Mouse (Mus musculus) thymus, adult 2 months (tissue): ENCODE measurements at regions not wholly inside any gene's neighbourhood (a gene's known extent, or its start where the extent isn't known, plus 50 kb on each side); places are given as distances from the start of the nearest gene placed in this dataset.

ENCODE experiments used
- CTCF ChIP-seq: fragments of 200-500 bp; IDR thresholded peaks from 2 replicates; pipeline ENCODE4 v1.5.1; 2012; ENCODE audit warnings: mild to moderate bottlenecking, control low read depth, low read length, moderate library complexity, borderline replicate concordance; ENCODE audit not compliant: control insufficient read depth, poor library complexity, insufficient read depth; ENCODE audit errors: extremely low read depth
- POLR2A ChIP-seq: fragments of 200-500 bp; IDR thresholded peaks from 2 replicates; pipeline ENCODE4 v1.6.1; 2012; ENCODE audit warnings: mild to moderate bottlenecking, low read length, control low read depth, moderate library complexity; ENCODE audit not compliant: control insufficient read depth, poor library complexity, insufficient read depth; ENCODE audit errors: extremely low read depth

DNA sequence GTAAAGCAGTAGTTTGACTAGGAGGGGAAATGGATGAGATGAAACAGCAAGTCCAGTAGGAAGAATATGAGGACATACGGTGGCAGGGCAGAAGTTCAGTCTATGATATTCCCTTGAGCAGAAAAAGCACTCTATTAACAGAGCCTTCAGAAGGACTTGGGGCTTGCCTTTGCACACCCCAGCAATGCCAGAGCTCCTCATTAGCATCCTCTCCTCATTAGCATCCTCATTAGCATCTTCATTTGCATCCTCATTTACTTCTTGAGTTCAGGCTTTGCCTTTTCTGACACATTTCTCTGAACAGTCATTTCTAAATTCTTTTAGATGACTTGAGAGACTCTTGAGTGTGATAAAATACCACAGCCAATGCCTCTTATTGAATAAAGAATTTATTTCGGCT, 81.3 kb upstream of the Fermt1 start:
- no peak for TF ChIP-seq CTCF
- TF ChIP-seq POLR2A: no peak
